In genomic region chr8:119777765-119778164, GRCm38 (mm10) we compare ENCODE assay signal across 8 mouse cellular contexts. TPM values are rescaled to one million over a fixed set of nuclear protein-coding genes. Genes with fewer than 3 reads are reported as not detected.
A peak's percentile ranks its signal among the peaks of the same experiment; 100 is the strongest.
DNase-seq lines count a peak whose midpoint lies in the region; ATAC-seq and TF ChIP-seq lines count a peak whose summit lies in the region.

No protein-coding gene starts in this region.

- H3K9ac ChIP-seq in intestine, embryonic 14.5 days (ENCODE audit: low read length) = peak overlapping the region; percentile 54

- peaks cover 1% of the 10 kb centered on the region for H3K4me1 ChIP-seq in cortical plate, adult 2 months (ENCODE audit: control insufficient read depth, insufficient read depth, low read length)
- H3K4me1 ChIP-seq in intestine, embryonic 14.5 days (replicated peaks; ENCODE audit: control insufficient read depth, insufficient read depth, low read length) = peaks cover 15% of the 10 kb centered on the region

- TF ChIP-seq CTCF in gastrocnemius, adult 2 months (IDR thresholded peaks at IDR 0.05) = no peak
- TF ChIP-seq CTCF in cortical plate, adult 2 months (IDR thresholded peaks at IDR 0.05; ENCODE audit: extremely low read depth, insufficient read depth, low read length) = no peak

- peak overlapping the region; percentile 62 for H3K4me2 ChIP-seq in intestine, embryonic 14.5 days (ENCODE audit: low read length)

- ATAC-seq in intestine, embryonic 14.5 days (replicated peaks; ENCODE audit: low FRiP score, low TSS enrichment, low read depth) = peak; percentile 17
- peak; percentile 1; the same call in 1 of the 2 replicates for ATAC-seq in megakaryocyte progenitor cell, adult 5-6 weeks (replicated peaks; ENCODE audit: poor library complexity)
- ATAC-seq in inflammation-experienced regulatory T-cells, adult 6 months = no peak

- intact Hi-C loops in gastrocnemius, adult 2 months (cut with DNase I) = no loop called here
- intact Hi-C loops in gastrocnemius, postnatal 36 days (cut with DNase I) = loop anchor here (2.0 kb wide), 2 partner anchors 79 to 91 kb away; no protein-coding TSS in a partner anchor

- DNase-seq in gastrocnemius, adult 2 months = peak; percentile 59
- no peak for DNase-seq in gastrocnemius, postnatal 36 days
- DNase-seq in B cell, adult 2 months = peak; percentile 19 to 41
- DNase-seq in intestine, embryonic 14.5 days (ENCODE audit: low spot score) = no peak
- DNase-seq in ovary, postnatal 10 days (ENCODE audit: low spot score) = no peak

- no peaks in the 10 kb centered on the region for H3K27me3 ChIP-seq in intestine, embryonic 14.5 days (replicated peaks; ENCODE audit: control insufficient read depth, insufficient read depth, low read length)

- peak overlapping the region; percentile 74 for H3K4me3 ChIP-seq in gastrocnemius, adult 2 months
- peak overlapping the region; percentile 64 for H3K4me3 ChIP-seq in cortical plate, adult 2 months (ENCODE audit: insufficient read depth, low read length)
- H3K4me3 ChIP-seq in intestine, embryonic 14.5 days (ENCODE audit: low read depth, low read length) = peak overlapping the region; percentile 53

- peak overlapping the region; percentile 91 for H3K27ac ChIP-seq in gastrocnemius, adult 2 months
- peak overlapping the region; percentile 30 for H3K27ac ChIP-seq in cortical plate, adult 2 months (ENCODE audit: insufficient read depth, low read length)
- H3K27ac ChIP-seq in intestine, embryonic 14.5 days (ENCODE audit: low read depth) = peak overlapping the region; percentile 45

- WGBS in intestine, embryonic 14.5 days = 17% methylated on average over 7 of the region's 7 CpGs

- TF ChIP-seq POLR2A in cortical plate, adult 2 months (IDR thresholded peaks at IDR 0.05; ENCODE audit: extremely low read depth, insufficient read depth, low read length) = no peak

- no peaks in the 10 kb centered on the region for H3K9me3 ChIP-seq in intestine, embryonic 14.5 days (ENCODE audit: control insufficient read depth, low read length)

- H3K36me3 ChIP-seq in intestine, embryonic 14.5 days (ENCODE audit: control insufficient read depth, insufficient read depth, low read length) = no peaks in the 10 kb centered on the region

RNA-seq across cellular contexts. Expression of gene Tldc1, which starts 0.5 kb away (rescaled TPM):
- 1 to 10 TPM; 3.0 to 3.3 TPM for total RNA-seq in gastrocnemius, adult 2 months (2021)
- total RNA-seq in gastrocnemius, postnatal 36 days (2021) = 1 to 10 TPM; 3.7 to 4.9 TPM
- polyA plus RNA-seq in cortical plate, adult 2 months (2012; rRNA removed) = 11.3 and 12.3 TPM in 2 replicates
- 11.1 and 15.0 TPM in 2 replicates for polyA plus RNA-seq in intestine, embryonic 14.5 days (2014; fragmentation: Nextera tagmentation; extraction: Ambion mirVana)
- 2.6 TPM in 2 replicates for total RNA-seq in megakaryocyte progenitor cell, adult 5-6 weeks (2015)
- 3.8 and 4.2 TPM in 2 replicates for total RNA-seq in megakaryocyte progenitor cell, adult 5-6 weeks (2017)
- polyA plus RNA-seq in inflammation-experienced regulatory T-cells, adult 6 months (2017; shearing (Covaris generic)) = 1 to 10 TPM; 6.1 to 7.4 (median 7.0) TPM

Comparison
In these comparisons a context has a peak if more than half of its experiments do, and no peak if none do; other contexts are left out.
1. DNase-seq: peak in gastrocnemius, adult 2 months (single experiment) and B cell, adult 2 months (2 of 2); none in gastrocnemius, postnatal 36 days (0 of 2), intestine, embryonic 14.5 days (single experiment) and ovary, postnatal 10 days (single experiment).
2. H3K27ac ChIP-seq: peak in every context shown above with its lines; median percentile 91 in gastrocnemius, adult 2 months; 45 in intestine, embryonic 14.5 days; 30 in cortical plate, adult 2 months.
3. Peak in every context shown above with its lines, with median percentiles within 50 percentile points of each other: H3K4me3 ChIP-seq.